Mouse (Mus musculus): ENCODE data around the gene Ciao2a.
A peak's percentile ranks its signal among the peaks of the same experiment; 100 is the strongest.

Ciao2a gene

GRCm38 (mm10) chr9:66120945-66121344 lies 5.5 kb upstream of the Ciao2a start:
- DNase-seq (ENCODE audit: low read depth), result no peak

GRCm38 (mm10) chr9:66121421-66121820 lies 5.0 kb upstream of the Ciao2a start:
- DNase-seq (ENCODE audit: low read depth), result no peak

- DNase-seq (ENCODE audit: low read depth), result no peak
These were observed 2.8 kb upstream of the Ciao2a start for GRCm38 (mm10) chr9:66123648-66124047.

- DNase-seq (ENCODE audit: low read depth), result no peak
These were observed 2.3 kb upstream of the Ciao2a start for GRCm38 (mm10) chr9:66124111-66124531.

- DNase-seq (ENCODE audit: low read depth), result peak; percentile 97
These were observed 1.5 kb upstream of the Ciao2a start for GRCm38 (mm10) chr9:66124681-66125542.

GRCm38 (mm10) chr9:66125543-66126455 lies 612 bp upstream of the Ciao2a start:
- no peak for DNase-seq (ENCODE audit: low read depth)

GRCm38 (mm10) chr9:66127193-66127546 lies 759 bp downstream of the Ciao2a start:
- no peak for DNase-seq (ENCODE audit: low read depth)

GRCm38 (mm10) chr9:66127884-66128283 lies 1.5 kb downstream of the Ciao2a start:
- no peak for DNase-seq (ENCODE audit: low read depth)

GRCm38 (mm10) chr9:66131466-66131865 lies 5.1 kb downstream of the Ciao2a start:
- DNase-seq (ENCODE audit: low read depth), result no peak

- DNase-seq (ENCODE audit: low read depth), result no peak
These were observed 9.6 kb downstream of the Ciao2a start for GRCm38 (mm10) chr9:66135967-66136366.

GRCm38 (mm10) chr9:66138193-66138592 lies 11.8 kb downstream of the Ciao2a start:
- no peak for DNase-seq (ENCODE audit: low read depth)

- DNase-seq (ENCODE audit: low read depth), result no peak
These were observed 15.9 kb downstream of the Ciao2a start for GRCm38 (mm10) chr9:66142265-66142664.

- DNase-seq (ENCODE audit: low read depth), result no peak
These were observed 17.8 kb downstream of the Ciao2a start for GRCm38 (mm10) chr9:66144248-66144647.

GRCm38 (mm10) chr9:66146141-66146540 lies 19.7 kb downstream of the Ciao2a start:
- DNase-seq (ENCODE audit: low read depth), result no peak

- no peak for DNase-seq (ENCODE audit: low read depth)
These were observed 25.6 kb downstream of the Ciao2a start for GRCm38 (mm10) chr9:66152011-66152410.

- no peak for DNase-seq (ENCODE audit: low read depth)
These were observed 27.2 kb downstream of the Ciao2a start for GRCm38 (mm10) chr9:66153594-66153993.

GRCm38 (mm10) chr9:66154013-66154412 lies 27.6 kb downstream of the Ciao2a start:
- no peak for DNase-seq (ENCODE audit: low read depth)

- no peak for DNase-seq (ENCODE audit: low read depth)
These were observed 29.1 kb downstream of the Ciao2a start for GRCm38 (mm10) chr9:66155534-66155933.

GRCm38 (mm10) chr9:66157958-66158830 lies 31.8 kb downstream of the Ciao2a start, which contains the start of gene Dapk2:
Gene Dapk2, plus strand, starts transcription at chr9:66158223.
- peak; percentile 69 for DNase-seq (ENCODE audit: low read depth)

- DNase-seq (ENCODE audit: low read depth), result no peak
These were observed 32.5 kb downstream of the Ciao2a start for GRCm38 (mm10) chr9:66158885-66159430.

GRCm38 (mm10) chr9:66160155-66160554 lies 33.7 kb downstream of the Ciao2a start:
- DNase-seq (ENCODE audit: low read depth), result no peak

- DNase-seq (ENCODE audit: low read depth), result no peak
These were observed 36.6 kb downstream of the Ciao2a start for GRCm38 (mm10) chr9:66162995-66163394.

Data from c-Kit-positive CD71-positive TER-119-negative erythroid progenitor cells, embryonic 14.5 days (primary cell).